Mouse (Mus musculus) neural tube, embryonic 12.5 days (tissue): ENCODE measurements at regions not wholly inside any gene's neighbourhood (a gene's known extent, or its start where the extent isn't known, plus 50 kb on each side); places are given as distances from the start of the nearest gene placed in this dataset.

Experiments used
- ATAC-seq: fragments of 200-750 bp; cut with Nextera tagmentation; 2 replicates; pipeline ENCODE4 v1.8.0; 2017; ENCODE audit warnings: low read depth, mild to moderate bottlenecking, moderate TSS enrichment, moderate library complexity; ENCODE audit not compliant: low FRiP score
- H3K27ac ChIP-seq: fragments of 300-500 bp; sonication (generic); 2 replicates; pipeline ENCODE4 v1.5.1; 2016
- H3K27me3 ChIP-seq: fragments of 300-500 bp; sonication (generic); replicated peaks from 2 replicates; pipeline ENCODE4 v1.6.1; 2016; ENCODE audit warnings: mild to moderate bottlenecking
- H3K36me3 ChIP-seq: fragments of 300-500 bp; sonication (generic); 2 replicates; pipeline ENCODE4 v1.6.1; 2016; ENCODE audit warnings: mild to moderate bottlenecking
- H3K4me1 ChIP-seq: fragments of 300-500 bp; sonication (generic); 2 replicates; pipeline ENCODE4 v1.6.1; 2016
- H3K4me2 ChIP-seq: fragments of 300-500 bp; sonication (generic); replicated peaks from 2 replicates; pipeline ENCODE4 v1.6.1; 2016; ENCODE audit warnings: mild to moderate bottlenecking
- H3K4me3 ChIP-seq: fragments of 300-500 bp; sonication (generic); 2 replicates; pipeline ENCODE4 v1.5.1; 2016
- H3K9ac ChIP-seq: fragments of 300-500 bp; sonication (generic); 2 replicates; pipeline ENCODE4 v1.6.1; 2016; ENCODE audit warnings: mild to moderate bottlenecking
- H3K9me3 ChIP-seq: fragments of 300-500 bp; sonication (generic); 2 replicates; pipeline ENCODE4 v1.6.1; 2016; ENCODE audit warnings: mild to moderate bottlenecking
- WGBS: fragments of 180-500 bp; shearing (Covaris S2); methylation state at CpG from one replicate; pipeline ENCODE4 v1.1.7; 2016; 5-methylcytosine and 5-hydroxymethylcytosine counted together

- Histone ChIP-seq H3K4me2 (no peak overlapping the region), H3K9me3 (no peaks in the 10 kb centered on the region), H3K27me3 (no peaks in the 10 kb centered on the region), H3K36me3 (no peaks in the 10 kb centered on the region), H3K4me3 (no peak overlapping the region), H3K9ac (no peak overlapping the region), H3K27ac (no peak overlapping the region), H3K4me1 (no peaks in the 10 kb centered on the region)
- no peak for ATAC-seq
- 65% methylated on average over 1 of the region's 1 CpGs for WGBS
These were observed 65.7 kb upstream of the Acsl4 start for GRCm38 (mm10) chrX:142456022-142456421.

- Histone ChIP-seq H3K4me3 (no peak overlapping the region), H3K36me3 (no peaks in the 10 kb centered on the region), H3K27me3 (no peaks in the 10 kb centered on the region), H3K9me3 (no peaks in the 10 kb centered on the region), H3K4me2 (no peak overlapping the region), H3K9ac (no peak overlapping the region), H3K27ac (no peak overlapping the region), H3K4me1 (no peaks in the 10 kb centered on the region)
- no peak for ATAC-seq
- 67% methylated on average over 2 of the region's 2 CpGs for whole genome bisulfite sequencing
These were observed 73.8 kb upstream of the Acsl4 start for GRCm38 (mm10) chrX:142464174-142464573.

DNA sequence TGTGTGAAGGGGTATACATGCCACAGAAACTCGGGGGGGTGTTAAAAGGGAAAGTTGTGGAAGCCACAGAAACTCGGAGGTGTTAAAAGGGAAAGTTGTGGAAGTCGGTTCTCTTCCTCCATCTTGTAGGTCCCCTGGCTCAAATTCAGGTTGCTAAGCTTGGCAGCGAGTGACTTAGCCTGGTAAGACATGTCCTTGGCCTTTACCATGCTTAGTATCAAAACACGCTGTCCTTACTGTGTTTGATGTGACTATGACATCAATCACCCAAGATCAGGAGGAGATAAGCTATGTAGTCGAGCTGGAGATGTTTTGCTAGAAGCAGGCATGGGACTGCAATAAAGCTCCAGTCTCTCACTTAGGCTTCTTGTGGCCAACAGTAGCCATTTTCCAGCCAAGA lies 74.4 kb upstream of the Acsl4 start:
- Histone ChIP-seq H3K4me3 (no peak overlapping the region), H3K9ac (no peak overlapping the region), H3K4me1 (no peaks in the 10 kb centered on the region), H3K9me3 (no peaks in the 10 kb centered on the region), H3K36me3 (no peaks in the 10 kb centered on the region), H3K4me2 (no peak overlapping the region), H3K27me3 (no peaks in the 10 kb centered on the region), H3K27ac (no peak overlapping the region)
- ATAC-seq, result no peak
- 77% methylated on average over 6 of the region's 6 CpGs for WGBS

DNA sequence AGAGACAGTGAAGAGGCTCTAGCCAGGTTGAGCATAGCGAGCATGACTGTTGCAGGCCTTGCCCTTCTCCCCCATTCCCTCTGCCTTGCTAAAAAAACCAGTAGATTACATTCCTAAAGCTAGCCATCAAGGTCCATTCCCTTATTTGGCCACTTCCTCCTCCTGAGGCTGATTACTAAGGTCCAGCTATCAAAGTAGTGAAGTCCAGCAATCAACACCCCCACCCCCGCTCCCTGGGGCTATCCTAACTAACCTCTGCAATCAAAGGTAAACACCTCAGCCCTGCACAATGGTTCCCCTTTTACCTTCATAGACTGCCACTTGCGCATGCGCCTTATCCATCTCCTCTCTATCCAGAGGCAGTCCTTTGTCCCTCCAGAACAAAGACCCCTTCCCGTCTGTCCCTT lies 77.5 kb upstream of the Acsl4 start:
- no peaks in the 10 kb centered on the region for H3K27me3 ChIP-seq
- no peaks in the 10 kb centered on the region for H3K36me3 ChIP-seq
- ATAC-seq, result no peak
- H3K4me2 ChIP-seq, result no peak overlapping the region
- H3K4me3 ChIP-seq, result no peak overlapping the region
- H3K9ac ChIP-seq, result no peak overlapping the region
- WGBS, result 33% methylated on average over 5 of the region's 5 CpGs
- no peak overlapping the region for H3K27ac ChIP-seq
- H3K9me3 ChIP-seq, result no peaks in the 10 kb centered on the region
- H3K4me1 ChIP-seq, result no peaks in the 10 kb centered on the region

DNA sequence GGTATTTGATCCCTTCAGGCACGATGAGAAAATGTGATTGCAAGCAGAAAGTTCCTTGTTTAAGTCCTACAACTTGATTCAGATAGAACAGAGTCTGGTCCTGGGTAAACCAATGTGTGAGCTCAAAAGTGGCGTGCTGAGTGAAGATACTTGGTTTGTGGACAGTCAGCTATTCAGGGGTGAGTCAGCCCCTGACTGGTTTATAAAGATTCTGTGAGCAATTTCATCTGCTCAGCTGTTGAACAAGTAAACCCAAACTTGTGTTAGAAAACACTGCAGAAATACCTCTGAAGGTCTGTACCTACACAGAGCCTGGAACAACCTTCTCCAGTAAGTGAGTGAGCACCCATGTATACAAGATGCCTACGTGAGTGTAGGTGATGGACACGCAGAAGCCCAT lies 78.1 kb upstream of the Acsl4 start:
- Histone ChIP-seq H3K9ac (no peak overlapping the region), H3K27me3 (no peaks in the 10 kb centered on the region), H3K36me3 (no peaks in the 10 kb centered on the region), H3K27ac (no peak overlapping the region), H3K4me2 (no peak overlapping the region), H3K4me1 (no peaks in the 10 kb centered on the region), H3K4me3 (no peak overlapping the region), H3K9me3 (no peaks in the 10 kb centered on the region)
- ATAC-seq, result no peak; the same call in 1 of the 2 replicates
- WGBS, result 42% methylated on average over 4 of the region's 4 CpGs

GRCm38 (mm10) chrX:142469048-142469634 lies 78.8 kb upstream of the Acsl4 start:
- no peak overlapping the region for H3K4me2 ChIP-seq
- H3K4me1 ChIP-seq, result no peaks in the 10 kb centered on the region
- no peak overlapping the region for H3K4me3 ChIP-seq
- no peak overlapping the region for H3K9ac ChIP-seq
- H3K27me3 ChIP-seq, result no peaks in the 10 kb centered on the region
- no peak overlapping the region for H3K27ac ChIP-seq
- no peaks in the 10 kb centered on the region for H3K9me3 ChIP-seq
- peak; percentile 72; the same call in 1 of the 2 replicates for ATAC-seq
- 17% methylated on average over 7 of the region's 7 CpGs for WGBS
- H3K36me3 ChIP-seq, result no peaks in the 10 kb centered on the region

DNA sequence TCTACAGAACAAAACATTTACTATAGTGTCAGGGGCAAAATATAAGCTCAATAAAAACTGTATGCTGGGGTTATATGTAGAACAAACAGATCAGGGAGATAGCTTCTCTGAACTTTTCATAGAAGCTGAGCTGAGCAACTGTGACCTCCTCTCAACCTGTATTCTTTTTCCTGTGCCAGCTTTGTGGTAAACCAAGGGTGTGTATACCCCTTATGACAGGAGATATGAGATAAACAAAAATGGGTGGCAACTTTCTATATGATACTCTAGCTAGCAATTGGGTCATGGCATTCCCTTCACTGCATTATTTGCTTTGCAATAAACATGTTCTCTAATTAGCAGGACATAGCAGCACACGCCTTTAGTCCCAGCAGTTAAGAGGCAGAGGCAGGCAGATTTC lies 79.7 kb upstream of the Acsl4 start:
- Histone ChIP-seq H3K9ac (no peak overlapping the region), H3K4me1 (no peaks in the 10 kb centered on the region), H3K27me3 (no peaks in the 10 kb centered on the region), H3K36me3 (no peaks in the 10 kb centered on the region), H3K4me2 (no peak overlapping the region), H3K9me3 (no peaks in the 10 kb centered on the region), H3K27ac (no peak overlapping the region), H3K4me3 (no peak overlapping the region)
- ATAC-seq, result no peak
- 82% methylated on average over 1 of the region's 1 CpGs for WGBS

DNA sequence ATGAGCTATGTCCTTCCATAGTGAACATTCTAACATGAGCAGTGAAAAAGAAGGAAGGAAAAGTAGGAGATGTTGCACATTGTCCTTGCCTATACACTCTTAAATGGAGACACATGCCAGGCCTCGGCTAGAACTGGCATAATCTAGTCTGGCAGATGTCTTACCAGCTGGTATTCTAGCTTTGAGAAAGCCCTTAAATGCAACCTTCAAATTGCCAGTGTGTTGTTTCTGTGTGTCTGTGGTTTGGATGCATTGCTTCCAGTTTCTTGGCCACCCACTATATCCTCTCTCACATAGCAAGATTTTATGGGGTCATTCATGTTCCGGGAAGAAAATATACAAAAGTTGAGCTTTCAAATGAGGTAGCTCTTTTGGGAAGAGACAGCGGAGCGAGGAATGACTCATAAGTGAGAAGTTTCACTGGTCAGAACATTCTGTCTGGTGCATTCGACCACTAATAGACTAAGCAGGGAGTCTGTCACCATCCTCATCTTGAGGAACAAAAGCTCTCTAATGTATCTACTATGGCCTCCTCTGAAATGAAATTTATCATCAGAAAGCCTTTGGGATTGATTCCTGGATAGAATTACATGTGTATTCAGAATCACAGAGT lies 91.0 kb upstream of the Acsl4 start:
- WGBS, result 92% methylated on average over 5 of the region's 5 CpGs
- no peak overlapping the region for H3K4me3 ChIP-seq
- no peaks in the 10 kb centered on the region for H3K36me3 ChIP-seq
- H3K4me1 ChIP-seq, result no peaks in the 10 kb centered on the region
- ATAC-seq, result no peak
- H3K27me3 ChIP-seq, result no peaks in the 10 kb centered on the region
- H3K9ac ChIP-seq, result no peak overlapping the region
- H3K27ac ChIP-seq, result no peak overlapping the region
- H3K9me3 ChIP-seq, result no peaks in the 10 kb centered on the region
- no peak overlapping the region for H3K4me2 ChIP-seq

- ATAC-seq, result no peak
- H3K9me3 ChIP-seq, result no peaks in the 10 kb centered on the region
- peaks cover 4% of the 10 kb centered on the region; the same call in 1 of the 2 replicates for H3K27me3 ChIP-seq
- no peak overlapping the region for H3K27ac ChIP-seq
- no peaks in the 10 kb centered on the region for H3K36me3 ChIP-seq
- WGBS, result 85% methylated on average over 4 of the region's 4 CpGs
- H3K4me2 ChIP-seq, result no peak overlapping the region
- no peak overlapping the region for H3K4me3 ChIP-seq
- no peak overlapping the region for H3K9ac ChIP-seq
- H3K4me1 ChIP-seq, result no peaks in the 10 kb centered on the region
These were observed 97.7 kb upstream of the Acsl4 start for GRCm38 (mm10) chrX:142488078-142488477.

GRCm38 (mm10) chrX:142490093-142490717 lies 99.9 kb upstream of the Acsl4 start:
- H3K36me3 ChIP-seq, result no peaks in the 10 kb centered on the region
- H3K27me3 ChIP-seq, result peaks cover 4% of the 10 kb centered on the region; the same call in 1 of the 2 replicates
- no peak overlapping the region for H3K27ac ChIP-seq
- no peaks in the 10 kb centered on the region for H3K4me1 ChIP-seq
- no peak overlapping the region for H3K4me2 ChIP-seq
- WGBS, result 69% methylated on average over 8 of the region's 8 CpGs
- ATAC-seq, result no peak
- no peaks in the 10 kb centered on the region for H3K9me3 ChIP-seq
- no peak overlapping the region for H3K4me3 ChIP-seq
- H3K9ac ChIP-seq, result no peak overlapping the region

GRCm38 (mm10) chrX:142501094-142501493 lies 110.8 kb upstream of the Acsl4 start:
- no peaks in the 10 kb centered on the region for H3K36me3 ChIP-seq
- no peak overlapping the region for H3K4me2 ChIP-seq
- H3K9me3 ChIP-seq, result no peaks in the 10 kb centered on the region
- H3K4me1 ChIP-seq, result no peaks in the 10 kb centered on the region
- H3K9ac ChIP-seq, result no peak overlapping the region
- no peaks in the 10 kb centered on the region for H3K27me3 ChIP-seq
- no peak overlapping the region for H3K27ac ChIP-seq
- ATAC-seq, result no peak
- H3K4me3 ChIP-seq, result no peak overlapping the region
- WGBS, result 81% methylated on average over 2 of the region's 2 CpGs

GRCm38 (mm10) chrX:142504962-142505361 lies 114.6 kb upstream of the Acsl4 start:
- no peak overlapping the region for H3K4me3 ChIP-seq

DNA sequence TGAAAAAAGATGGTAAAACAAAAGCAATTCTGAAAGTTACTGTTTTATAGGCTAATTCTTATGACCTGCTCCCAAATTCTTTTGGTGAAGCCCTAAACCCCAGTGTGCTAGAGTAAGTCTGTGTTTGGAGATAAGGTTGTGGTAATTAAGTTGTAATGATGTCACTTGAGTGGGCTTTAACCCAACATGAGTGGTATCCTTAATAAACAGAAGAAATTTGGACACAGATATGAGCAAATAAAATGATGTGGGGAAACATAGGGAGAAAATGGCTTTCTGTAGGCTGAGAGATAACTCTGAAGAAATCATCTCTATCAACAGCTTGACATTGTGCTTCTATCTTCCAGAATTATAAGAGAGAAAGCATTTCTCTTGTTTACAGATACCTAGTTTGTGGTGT lies 117.1 kb upstream of the Acsl4 start:
- H3K4me1 ChIP-seq, result no peaks in the 10 kb centered on the region
- ATAC-seq, result no peak
- H3K27me3 ChIP-seq, result no peaks in the 10 kb centered on the region
- H3K36me3 ChIP-seq, result no peaks in the 10 kb centered on the region
- no peaks in the 10 kb centered on the region for H3K9me3 ChIP-seq
- H3K4me3 ChIP-seq, result no peak overlapping the region
- H3K27ac ChIP-seq, result no peak overlapping the region
- no peak overlapping the region for H3K9ac ChIP-seq
- no peak overlapping the region for H3K4me2 ChIP-seq

More at GRCm38 (mm10) chrX:142504962-142505361, 114.6 kb upstream of the Acsl4 start:
- no peak overlapping the region for H3K9ac ChIP-seq
- no peak overlapping the region for H3K4me2 ChIP-seq
- H3K27me3 ChIP-seq, result no peaks in the 10 kb centered on the region
- no peaks in the 10 kb centered on the region for H3K9me3 ChIP-seq
- no peak overlapping the region for H3K27ac ChIP-seq
- ATAC-seq, result no peak
- no peaks in the 10 kb centered on the region for H3K36me3 ChIP-seq
- WGBS, result 88% methylated on average over 2 of the region's 2 CpGs
- no peaks in the 10 kb centered on the region for H3K4me1 ChIP-seq
